Mouse (Mus musculus): ENCODE results near the gene Kat2b.

GRCm38 (mm10) chr17:53620611-53621010, 54.0 kb downstream of the Kat2b start:
- TF ChIP-seq EP300 (IDR thresholded peaks at IDR 0.05; ENCODE audit: low read depth), result no peak
- TF ChIP-seq CTCF (IDR thresholded peaks at IDR 0.05; ENCODE audit: low read depth), result no peak
